Mouse (Mus musculus) liver, adult 2 months (tissue): ENCODE data around the gene Tuba1a. TPM values are rescaled to one million over a fixed set of nuclear protein-coding genes. Genes with fewer than 3 reads are reported as not detected.

Experiments
- DNase-seq: peaks from one replicate; pipeline ENCODE4 v3.0.0-alpha.2; 2011; ENCODE audit warnings: low read depth, low spot score; ENCODE audit errors: extremely low read depth
- H3K27ac ChIP-seq: fragments of 200-500 bp; replicated peaks from 2 replicates; pipeline ENCODE4 v1.5.1; 2012; ENCODE audit warnings: low read depth, mild to moderate bottlenecking, control low read depth, inconsistent platforms, low read length; ENCODE audit not compliant: insufficient read depth
- H3K27me3 ChIP-seq: fragments of 200-500 bp; 2 replicates; pipeline ENCODE4 v1.6.1; 2012; ENCODE audit warnings: mild to moderate bottlenecking, moderate library complexity, low read length, inconsistent platforms; ENCODE audit not compliant: control insufficient read depth, insufficient read depth
- H3K36me3 ChIP-seq: fragments of 200-500 bp; 2 replicates; pipeline ENCODE4 v1.6.1; 2012; ENCODE audit warnings: low read length, inconsistent platforms; ENCODE audit not compliant: control insufficient read depth, insufficient read depth
- H3K4me1 ChIP-seq: fragments of 200-500 bp; 2 replicates; pipeline ENCODE4 v1.6.1; 2011; ENCODE audit warnings: low read length; ENCODE audit not compliant: control insufficient read depth, insufficient read depth
- H3K4me3 ChIP-seq: fragments of 200-500 bp; 2 replicates; pipeline ENCODE4 v1.5.1; 2011; ENCODE audit warnings: low read depth, mild to moderate bottlenecking, control low read depth, low read length, moderate library complexity; ENCODE audit not compliant: insufficient read depth
- H3K79me2 ChIP-seq: fragments of 200-500 bp; 2 replicates; pipeline ENCODE4 v1.6.1; 2012; ENCODE audit warnings: inconsistent platforms, mild to moderate bottlenecking, low read length, moderate library complexity; ENCODE audit not compliant: control insufficient read depth, insufficient read depth
- H3K9ac ChIP-seq: fragments of 200-500 bp; 2 replicates; pipeline ENCODE4 v1.6.1; 2012; ENCODE audit warnings: low read depth, mild to moderate bottlenecking, control low read depth, inconsistent platforms, low read length
- CTCF ChIP-seq: fragments of 200-500 bp; IDR thresholded peaks from 2 replicates; pipeline ENCODE4 v1.5.1; 2011; ENCODE audit warnings: low read depth, low read length, control low read depth
- POLR2A ChIP-seq: fragments of 200-500 bp; IDR thresholded peaks from 2 replicates; pipeline ENCODE4 v1.6.1; 2011; ENCODE audit warnings: low read length, control low read depth; ENCODE audit not compliant: insufficient read depth; ENCODE audit errors: extremely low read depth
- WGBS: fragments of 180-500 bp; shearing (Covaris S2); methylation state at CpG from one replicate; pipeline ENCODE4 v1.1.7; 2018; 5-methylcytosine and 5-hydroxymethylcytosine counted together
- polyA plus RNA-seq: library from polyadenylated mRNA; depleted of rRNA; stranded (reverse); fragments of >200 nt; gene quantifications from 2 replicates; pipeline ENCODE4 v1.2.3, GENCODE M21; 2012
- total RNA-seq: library from RNA; depleted of rRNA; stranded (reverse); fragments of >200 nt; gene quantifications from 2 replicates; pipeline ENCODE4 v1.2.3, GENCODE M21; 2014

The Tuba1a gene
- total and polyA plus RNA-seq, 2 experiments = 8.4 to 13.7 TPM

DNA sequence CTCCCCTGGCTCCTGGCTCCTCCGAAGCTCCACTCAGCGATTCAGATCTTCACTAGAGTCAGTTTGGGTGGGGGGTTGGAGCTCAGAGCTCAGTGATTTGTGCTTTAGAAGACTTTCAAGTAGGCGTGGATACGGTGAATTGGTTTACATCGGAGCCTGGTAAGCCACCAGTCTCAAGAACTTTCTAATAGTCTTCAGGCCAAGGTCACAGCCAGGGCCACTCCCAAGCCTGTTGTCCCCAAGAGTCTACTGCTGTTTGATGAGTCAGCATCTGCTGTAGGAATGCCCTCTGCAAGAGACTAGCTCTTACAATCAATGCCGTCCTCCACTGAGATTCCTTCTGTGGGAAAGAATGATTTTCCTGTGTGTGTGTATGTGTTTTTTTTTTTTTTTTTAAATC lies 28.6 kb upstream of the Tuba1a start:
- Histone ChIP-seq H3K36me3 (no peaks in the 10 kb centered on the region), H3K4me3 (no peak overlapping the region), H3K27ac (no peak overlapping the region), H3K79me2 (no peaks in the 10 kb centered on the region), H3K4me1 (no peaks in the 10 kb centered on the region), H3K9ac (no peak overlapping the region), H3K27me3 (no peaks in the 10 kb centered on the region)
- DNase-seq = no peak
- no peak for TF ChIP-seq CTCF
- TF ChIP-seq POLR2A = no peak
- 90% methylated on average over 6 of the region's 6 CpGs for WGBS

DNA sequence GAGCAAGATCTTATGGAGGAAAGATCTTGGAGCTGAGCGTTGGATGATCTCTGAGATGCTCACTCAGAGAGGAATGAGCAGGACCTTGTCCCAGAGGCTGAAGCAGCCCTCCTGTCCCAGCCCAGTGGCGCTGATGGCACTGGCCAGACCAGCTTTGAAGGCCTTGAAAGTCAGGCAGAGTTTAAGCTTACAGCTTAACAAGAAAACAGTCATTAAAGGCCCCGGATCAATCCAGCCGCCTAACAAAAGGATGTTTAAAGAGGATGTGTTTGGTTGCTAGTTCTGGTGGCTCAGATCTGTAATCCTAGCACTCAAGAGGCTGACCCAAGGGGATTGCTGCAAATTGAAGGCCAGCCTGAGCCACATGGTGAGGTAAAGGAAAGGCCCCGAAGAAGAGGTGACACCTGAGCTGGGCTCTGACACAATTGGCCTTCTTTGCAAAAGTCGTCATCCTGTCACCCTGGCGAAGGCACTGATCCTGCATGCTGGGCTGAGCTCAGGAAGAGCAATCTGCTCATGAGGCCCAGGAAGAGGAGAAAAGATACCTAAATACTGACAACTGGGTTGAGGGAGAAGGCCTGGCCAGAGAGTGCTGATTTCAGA lies 26.6 kb upstream of the Tuba1a start:
- H3K4me1 ChIP-seq = no peaks in the 10 kb centered on the region
- no peak for DNase-seq
- no peak overlapping the region for H3K27ac ChIP-seq
- no peak overlapping the region for H3K9ac ChIP-seq
- H3K36me3 ChIP-seq = no peaks in the 10 kb centered on the region
- no peaks in the 10 kb centered on the region for H3K79me2 ChIP-seq
- H3K4me3 ChIP-seq = no peak overlapping the region
- no peaks in the 10 kb centered on the region for H3K27me3 ChIP-seq
- 77% methylated on average over 7 of the region's 7 CpGs for WGBS
- TF ChIP-seq POLR2A = no peak
- TF ChIP-seq CTCF = no peak

DNA sequence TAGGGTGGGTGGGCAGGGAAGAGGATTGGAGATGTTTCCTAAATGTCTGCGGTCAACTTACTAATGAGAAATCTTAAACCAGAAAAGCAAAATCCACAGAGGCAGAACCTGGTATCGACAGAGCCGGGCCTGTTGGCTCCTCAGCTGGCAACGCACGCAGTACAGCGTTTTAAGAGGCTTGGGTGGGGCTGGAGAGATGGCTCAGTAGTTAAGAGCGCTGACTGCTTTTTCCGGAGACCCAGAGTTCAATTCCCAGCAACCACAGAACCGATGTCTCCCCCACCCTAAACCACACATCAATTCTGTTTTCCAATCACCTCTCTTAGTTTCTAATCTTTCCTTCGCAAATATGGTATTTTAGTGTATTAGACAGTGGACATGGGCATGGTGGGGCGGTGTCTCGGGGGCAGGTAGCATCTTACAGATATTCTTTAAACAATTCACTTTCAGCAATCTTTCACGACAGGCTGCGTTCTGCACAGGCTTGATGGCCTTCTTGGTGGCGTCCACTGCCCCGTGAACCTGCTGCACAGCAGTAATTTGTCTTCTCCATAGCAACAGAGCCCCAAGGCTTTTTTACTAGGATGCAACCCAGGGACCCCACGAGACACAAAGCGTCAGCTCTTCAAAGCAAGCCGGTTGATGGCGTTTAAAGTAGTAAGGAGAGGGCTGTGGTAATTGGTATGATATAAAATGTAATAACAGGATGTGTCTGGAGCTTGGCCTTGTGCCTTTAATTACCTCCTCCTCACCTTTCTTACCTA lies 25.1 kb upstream of the Tuba1a start:
- H3K9ac ChIP-seq = no peak overlapping the region
- H3K4me3 ChIP-seq = no peak overlapping the region
- H3K4me1 ChIP-seq = no peaks in the 10 kb centered on the region
- TF ChIP-seq CTCF (no peak), POLR2A (no peak)
- H3K27me3 ChIP-seq = no peaks in the 10 kb centered on the region
- H3K79me2 ChIP-seq = no peaks in the 10 kb centered on the region
- H3K36me3 ChIP-seq = no peaks in the 10 kb centered on the region
- no peak overlapping the region for H3K27ac ChIP-seq
- WGBS = 86% methylated on average over 20 of the region's 20 CpGs
- DNase-seq = no peak

DNA sequence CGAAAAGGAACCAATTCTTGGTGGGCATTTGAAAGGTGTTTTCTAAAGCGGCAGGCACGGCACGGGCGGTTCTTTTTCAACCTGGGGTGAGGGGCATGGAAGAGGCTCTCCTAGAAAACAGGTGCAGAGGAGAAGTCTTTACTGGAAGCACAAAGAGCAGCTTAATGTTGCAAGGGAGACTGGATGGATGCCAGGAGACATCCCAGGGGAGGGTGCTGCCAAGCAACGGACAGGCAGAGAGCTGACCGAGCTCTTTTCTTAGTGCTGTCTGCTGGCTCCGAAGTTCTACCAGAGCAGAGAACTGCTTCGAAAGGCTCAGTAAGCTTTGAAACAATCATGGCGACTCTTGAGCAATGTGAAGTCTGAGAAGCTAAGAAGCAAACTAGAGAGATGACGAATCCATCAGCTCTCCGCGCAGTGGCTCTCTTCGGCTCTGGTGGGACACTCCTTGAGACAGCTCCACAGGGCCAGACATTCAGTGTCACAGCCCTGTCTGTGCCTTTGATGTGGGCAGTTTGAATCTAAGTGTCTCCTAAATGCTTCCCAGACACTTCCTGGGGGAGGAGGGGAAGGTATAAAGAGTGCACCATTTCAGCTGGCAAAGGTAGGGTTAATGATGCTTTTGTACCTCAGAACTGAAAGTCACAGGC lies 24.4 kb upstream of the Tuba1a start:
- H3K9ac ChIP-seq = no peak overlapping the region
- H3K79me2 ChIP-seq = no peaks in the 10 kb centered on the region
- no peaks in the 10 kb centered on the region for H3K36me3 ChIP-seq
- no peak for DNase-seq
- no peak for TF ChIP-seq POLR2A
- no peak for TF ChIP-seq CTCF
- H3K4me1 ChIP-seq = no peaks in the 10 kb centered on the region
- no peak overlapping the region for H3K4me3 ChIP-seq
- H3K27ac ChIP-seq = no peak overlapping the region
- 79% methylated on average over 14 of the region's 14 CpGs for WGBS
- H3K27me3 ChIP-seq = no peaks in the 10 kb centered on the region

DNA sequence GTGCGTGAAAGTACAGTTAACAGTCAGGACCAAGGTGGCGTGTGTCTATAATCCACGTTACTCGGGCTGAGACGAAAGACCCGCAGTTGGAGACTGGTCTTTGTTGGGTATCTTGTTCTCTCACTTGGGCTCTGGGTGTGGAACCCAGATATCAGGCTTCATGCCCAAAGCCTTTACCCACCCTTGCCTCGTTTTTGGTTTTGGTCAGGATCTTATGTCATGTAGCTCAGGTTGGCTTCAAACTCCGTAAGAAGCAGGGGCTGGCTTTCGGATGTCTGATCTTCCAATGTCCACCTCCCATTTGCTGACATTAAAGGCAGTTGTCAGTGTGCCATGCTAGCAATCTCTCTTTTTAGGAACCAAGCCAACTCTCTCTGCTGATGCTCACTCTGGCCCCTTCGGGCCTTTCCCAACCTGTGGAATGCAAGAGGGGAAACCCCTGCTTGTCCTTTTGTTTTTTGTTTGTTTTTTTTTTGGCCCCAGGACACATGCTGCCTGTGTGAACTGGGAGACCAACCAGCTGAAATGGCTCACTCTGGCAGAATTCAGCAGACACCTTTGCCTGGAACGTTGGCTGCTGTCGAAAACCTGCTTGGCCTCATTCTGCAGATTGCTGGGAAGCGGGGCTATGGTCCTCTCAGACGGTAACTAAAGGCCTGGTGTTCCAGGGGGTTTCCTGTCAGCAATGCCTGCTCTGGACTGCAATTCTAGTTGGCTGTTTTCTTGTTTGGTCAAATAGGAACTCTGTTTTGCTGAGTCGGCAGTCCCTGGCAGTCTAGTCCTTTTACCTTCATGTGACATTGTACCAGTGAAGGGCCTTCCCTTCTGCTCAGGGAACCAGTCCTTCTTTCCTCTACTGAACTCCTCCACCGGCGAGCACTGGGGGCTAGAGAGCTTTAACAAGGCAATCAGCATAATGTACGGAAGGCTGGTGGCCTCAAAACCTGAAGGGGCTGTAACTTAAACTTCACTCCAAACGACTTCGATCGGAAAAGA lies 23.6 kb upstream of the Tuba1a start:
- Histone ChIP-seq H3K9ac (no peak overlapping the region), H3K4me3 (no peak overlapping the region), H3K27ac (no peak overlapping the region), H3K4me1 (no peaks in the 10 kb centered on the region), H3K79me2 (no peaks in the 10 kb centered on the region), H3K36me3 (no peaks in the 10 kb centered on the region), H3K27me3 (no peaks in the 10 kb centered on the region)
- TF ChIP-seq CTCF (no peak), POLR2A (no peak)
- WGBS = 80% methylated on average over 21 of the region's 21 CpGs
- DNase-seq = no peak
